Mouse (Mus musculus) brown adipose tissue, adult 24 weeks (tissue): ENCODE measurements around the gene Skint8. TPM values are rescaled to one million over a fixed set of nuclear protein-coding genes. Genes with fewer than 3 reads are reported as not detected.

Experiments used
- polyA plus RNA-seq: library from polyadenylated mRNA; stranded (reverse); fragments of >200 nt; gene quantifications from 2 replicates; pipeline ENCODE4 v1.2.4, GENCODE M21; 2012; ENCODE audit not compliant: missing spikeins, insufficient read depth, insufficient read length

The Skint8 gene
- polyA plus RNA-seq, 1 experiment, result not detected

Other genes starting within 250 kb of the Skint8 start
- 13.6 and 14.5 TPM in 2 replicates for gene Spata6, start 199.4 kb upstream of the Skint8 start, polyA plus RNA-seq
- not detected in 2 replicates for gene Slc5a9, start 16.5 kb upstream of the Skint8 start, polyA plus RNA-seq
- gene Skint7, start 53.5 kb downstream of the Skint8 start, polyA plus RNA-seq, result not detected in 2 replicates
- not detected in 2 replicates for gene Skint1, start 86.9 kb downstream of the Skint8 start, polyA plus RNA-seq
- not detected in 2 replicates for gene Skint4, start 152.6 kb downstream of the Skint8 start, polyA plus RNA-seq